Mouse (Mus musculus): Measurements from ENCODE around the gene Atp5j.

The Atp5j gene

GRCm38 (mm10) chr16:84873805-84874204 lies 38.4 kb upstream of the Atp5j start:
- Histone ChIP-seq H3K4me3 (replicated peaks; ENCODE audit: low read length) (no peak overlapping the region), H3K9me3 (ENCODE audit: low read length) (no peaks in the 10 kb centered on the region), H3K4me1 (replicated peaks; ENCODE audit: low read depth, low read length) (peaks cover 5% of the 10 kb centered on the region; the same call in 1 of the 2 replicates), H3K27me3 (ENCODE audit: insufficient read depth, low read length) (no peaks in the 10 kb centered on the region), H3K36me3 (ENCODE audit: insufficient read depth, low read length) (no peaks in the 10 kb centered on the region)
- TF ChIP-seq NANOG (IDR thresholded peaks at IDR 0.05; ENCODE audit: borderline replicate concordance, low read length) (no peak), CTCF (conservative IDR thresholded peaks at IDR 0.05; ENCODE audit: low read length) (no peak), POU5F1 (IDR thresholded peaks at IDR 0.05; ENCODE audit: borderline replicate concordance, low read length) (no peak)

- TF ChIP-seq NANOG (IDR thresholded peaks at IDR 0.05; ENCODE audit: borderline replicate concordance, low read length), result no peak
- no peak for TF ChIP-seq CTCF (conservative IDR thresholded peaks at IDR 0.05; ENCODE audit: low read length)
- no peak overlapping the region for H3K4me3 ChIP-seq (replicated peaks; ENCODE audit: low read length)
- H3K27me3 ChIP-seq (ENCODE audit: insufficient read depth, low read length), result no peaks in the 10 kb centered on the region
- H3K36me3 ChIP-seq (ENCODE audit: insufficient read depth, low read length), result peaks cover 50% of the 10 kb centered on the region
- H3K4me1 ChIP-seq (replicated peaks; ENCODE audit: low read depth, low read length), result no peaks in the 10 kb centered on the region
- H3K9me3 ChIP-seq (ENCODE audit: low read length), result no peaks in the 10 kb centered on the region
These were observed 29.2 kb upstream of the Atp5j start for GRCm38 (mm10) chr16:84864656-84865055.

- Histone ChIP-seq H3K9me3 (ENCODE audit: low read length) (no peaks in the 10 kb centered on the region), H3K4me1 (replicated peaks; ENCODE audit: low read depth, low read length) (peaks cover 23% of the 10 kb centered on the region), H3K36me3 (ENCODE audit: insufficient read depth, low read length) (peaks cover 97% of the 10 kb centered on the region), H3K4me3 (replicated peaks; ENCODE audit: low read length) (no peak overlapping the region), H3K27me3 (ENCODE audit: insufficient read depth, low read length) (no peaks in the 10 kb centered on the region)
- TF ChIP-seq NANOG (IDR thresholded peaks at IDR 0.05; ENCODE audit: borderline replicate concordance, low read length), result no peak
- no peak for TF ChIP-seq CTCF (conservative IDR thresholded peaks at IDR 0.05; ENCODE audit: low read length)
- TF ChIP-seq POU5F1 (IDR thresholded peaks at IDR 0.05; ENCODE audit: borderline replicate concordance, low read length), result no peak
These were observed 18.1 kb upstream of the Atp5j start for GRCm38 (mm10) chr16:84853492-84853891.

GRCm38 (mm10) chr16:84838576-84838975 lies 3.2 kb upstream of the Atp5j start:
- Histone ChIP-seq H3K9me3 (ENCODE audit: low read length) (no peaks in the 10 kb centered on the region), H3K36me3 (ENCODE audit: insufficient read depth, low read length) (peaks cover 63% of the 10 kb centered on the region), H3K27me3 (ENCODE audit: insufficient read depth, low read length) (no peaks in the 10 kb centered on the region), H3K4me1 (replicated peaks; ENCODE audit: low read depth, low read length) (peaks cover 36% of the 10 kb centered on the region), H3K4me3 (replicated peaks; ENCODE audit: low read length) (no peak overlapping the region)
- TF ChIP-seq CTCF (conservative IDR thresholded peaks at IDR 0.05; ENCODE audit: low read length) (no peak), NANOG (IDR thresholded peaks at IDR 0.05; ENCODE audit: borderline replicate concordance, low read length) (no peak)

- Histone ChIP-seq H3K27me3 (ENCODE audit: insufficient read depth, low read length) (no peaks in the 10 kb centered on the region), H3K9me3 (ENCODE audit: low read length) (no peaks in the 10 kb centered on the region), H3K36me3 (ENCODE audit: insufficient read depth, low read length) (peaks cover 66% of the 10 kb centered on the region), H3K4me1 (replicated peaks; ENCODE audit: low read depth, low read length) (peaks cover 58% of the 10 kb centered on the region), H3K4me3 (replicated peaks; ENCODE audit: low read length) (peak overlapping the region; percentile 98)
- TF ChIP-seq NANOG (IDR thresholded peaks at IDR 0.05; ENCODE audit: borderline replicate concordance, low read length), result no peak
These were observed 658 bp upstream of the Atp5j start for GRCm38 (mm10) chr16:84835823-84836743.

- Histone ChIP-seq H3K4me1 (replicated peaks; ENCODE audit: low read depth, low read length) (peaks cover 62% of the 10 kb centered on the region), H3K36me3 (ENCODE audit: insufficient read depth, low read length) (peaks cover 67% of the 10 kb centered on the region), H3K9me3 (ENCODE audit: low read length) (no peaks in the 10 kb centered on the region), H3K27me3 (ENCODE audit: insufficient read depth, low read length) (no peaks in the 10 kb centered on the region), H3K4me3 (replicated peaks; ENCODE audit: low read length) (peak within 1 kb of the TSS; percentile 98)
- TF ChIP-seq CTCF (conservative IDR thresholded peaks at IDR 0.05; ENCODE audit: low read length), result no peak
- no peak for TF ChIP-seq NANOG (IDR thresholded peaks at IDR 0.05; ENCODE audit: borderline replicate concordance, low read length)
- no peak for TF ChIP-seq POU5F1 (IDR thresholded peaks at IDR 0.05; ENCODE audit: borderline replicate concordance, low read length)
These were observed 532 bp downstream of the Atp5j start, which contains the start of gene Gabpa for GRCm38 (mm10) chr16:84834745-84835440. Gene Gabpa (plus strand): TSS chr16:84834925.

GRCm38 (mm10) chr16:84834344-84834743 lies 1.1 kb downstream of the Atp5j start:
- TF ChIP-seq NANOG (IDR thresholded peaks at IDR 0.05; ENCODE audit: borderline replicate concordance, low read length) (no peak), CTCF (conservative IDR thresholded peaks at IDR 0.05; ENCODE audit: low read length) (no peak), POU5F1 (IDR thresholded peaks at IDR 0.05; ENCODE audit: borderline replicate concordance, low read length) (no peak)

GRCm38 (mm10) chr16:84832736-84833135 lies 2.7 kb downstream of the Atp5j start:
- TF ChIP-seq POU5F1 (IDR thresholded peaks at IDR 0.05; ENCODE audit: borderline replicate concordance, low read length) (no peak), NANOG (IDR thresholded peaks at IDR 0.05; ENCODE audit: borderline replicate concordance, low read length) (no peak), CTCF (conservative IDR thresholded peaks at IDR 0.05; ENCODE audit: low read length) (no peak)
- Histone ChIP-seq H3K4me3 (replicated peaks; ENCODE audit: low read length) (peak overlapping the region; percentile 98; the same call in 1 of the 2 replicates), H3K9me3 (ENCODE audit: low read length) (no peaks in the 10 kb centered on the region), H3K36me3 (ENCODE audit: insufficient read depth, low read length) (peaks cover 69% of the 10 kb centered on the region), H3K4me1 (replicated peaks; ENCODE audit: low read depth, low read length) (peaks cover 46% of the 10 kb centered on the region), H3K27me3 (ENCODE audit: insufficient read depth, low read length) (no peaks in the 10 kb centered on the region)

More at GRCm38 (mm10) chr16:84834344-84834743, 1.1 kb downstream of the Atp5j start:
- Histone ChIP-seq H3K36me3 (ENCODE audit: insufficient read depth, low read length) (peaks cover 69% of the 10 kb centered on the region), H3K27me3 (ENCODE audit: insufficient read depth, low read length) (no peaks in the 10 kb centered on the region), H3K4me1 (replicated peaks; ENCODE audit: low read depth, low read length) (peaks cover 62% of the 10 kb centered on the region), H3K4me3 (replicated peaks; ENCODE audit: low read length) (peak overlapping the region; percentile 98), H3K9me3 (ENCODE audit: low read length) (no peaks in the 10 kb centered on the region)
